Mouse (Mus musculus): ENCODE measurements around the gene Safb2. TPM values are rescaled to one million over a fixed set of nuclear protein-coding genes. Genes with fewer than 3 reads are reported as not detected.
"Not testable (repeated sequence)": the region's sequence is repeated elsewhere in the genome, so short reads cannot be mapped to it uniquely, and the experiment has no call there.

The Safb2 gene
- polyA plus RNA-seq (2016; fragmentation: Nextera tagmentation; extraction: Ambion mirVana), result 93.5 and 105 TPM in 2 replicates

- 0% methylated on average over 85 of the region's 101 CpGs for WGBS
- peaks cover 54% of the 10 kb centered on the region for H3K36me3 ChIP-seq
- no peaks in the 10 kb centered on the region for H3K9me3 ChIP-seq (replicated peaks)
- peak within 1 kb of the TSS; percentile 85 for H3K4me3 ChIP-seq
- H3K4me2 ChIP-seq (replicated peaks), result peak within 1 kb of the TSS; percentile 82
- ATAC-seq (ENCODE audit: low FRiP score), result peak; percentile 96
- H3K4me1 ChIP-seq, result peaks cover 53% of the 10 kb centered on the region
- H3K9ac ChIP-seq, result peak within 1 kb of the TSS; percentile 92
- H3K27me3 ChIP-seq, result no peaks in the 10 kb centered on the region
- peak within 1 kb of the TSS; percentile 95 for H3K27ac ChIP-seq
Observed at GRCm38 (mm10) chr17:56584257-56585130, at the start of gene Safb2, which contains the start of gene Safb. Gene Safb2 (minus strand): TSS chr17:56584585. Gene Safb (plus strand): TSS chr17:56584825.

DNA sequence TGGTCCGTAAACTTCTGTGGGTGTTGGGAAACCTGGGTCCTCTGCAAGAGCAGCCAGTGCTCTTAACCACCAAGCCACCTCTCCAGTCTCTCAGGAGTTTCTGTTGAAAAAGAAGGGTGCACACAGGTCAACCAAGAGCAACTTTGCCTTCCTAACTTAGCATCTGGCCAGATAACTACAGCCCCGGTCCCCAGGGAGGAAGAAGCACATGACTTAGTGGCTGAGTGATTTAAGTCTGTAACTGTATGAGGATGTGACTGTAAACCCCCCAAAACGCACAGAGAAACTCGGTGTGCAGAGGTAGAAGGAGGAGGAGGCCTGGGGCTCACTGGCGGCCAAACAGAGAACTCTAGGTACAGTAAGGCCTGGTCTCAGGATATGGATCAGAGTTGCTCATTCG, 49.6 kb upstream of the Safb2 start:
- Histone ChIP-seq H3K4me3 (no peak overlapping the region), H3K9me3 (replicated peaks) (no peaks in the 10 kb centered on the region), H3K4me1 (no peaks in the 10 kb centered on the region), H3K27ac (no peak overlapping the region), H3K9ac (no peak overlapping the region), H3K4me2 (replicated peaks) (no peak overlapping the region), H3K36me3 (no peaks in the 10 kb centered on the region), H3K27me3 (no peaks in the 10 kb centered on the region)
- ATAC-seq (ENCODE audit: low FRiP score), result no peak
- 85% methylated on average over 6 of the region's 6 CpGs for WGBS

DNA sequence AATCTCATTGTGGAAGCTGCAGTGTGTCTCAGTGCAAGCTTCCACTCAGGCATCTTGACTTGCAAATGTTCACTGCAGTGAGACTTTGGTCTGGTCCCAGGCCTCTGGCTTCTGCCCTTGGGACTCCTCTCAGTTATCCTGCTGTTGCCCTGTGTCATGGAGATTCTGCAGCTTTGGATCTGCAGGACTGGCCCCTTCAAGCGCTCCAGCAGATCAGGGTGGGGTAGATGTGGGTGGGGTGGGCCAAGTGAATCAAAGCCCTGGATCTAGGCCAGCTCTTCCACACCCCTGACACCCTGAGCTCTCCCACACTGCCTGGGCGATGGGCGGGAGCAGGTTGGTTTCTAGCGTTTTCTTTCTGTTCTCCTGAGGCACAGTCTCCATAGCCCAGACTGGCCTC, 47.4 kb upstream of the Safb2 start:
- H3K36me3 ChIP-seq, result no peaks in the 10 kb centered on the region
- no peaks in the 10 kb centered on the region for H3K9me3 ChIP-seq (replicated peaks)
- no peak overlapping the region for H3K4me3 ChIP-seq
- H3K4me1 ChIP-seq, result peaks cover 6% of the 10 kb centered on the region
- no peaks in the 10 kb centered on the region for H3K27me3 ChIP-seq
- no peak overlapping the region for H3K27ac ChIP-seq
- ATAC-seq (ENCODE audit: low FRiP score), result no peak
- H3K4me2 ChIP-seq (replicated peaks), result no peak overlapping the region
- 51% methylated on average over 4 of the region's 4 CpGs for WGBS
- no peak overlapping the region for H3K9ac ChIP-seq

DNA sequence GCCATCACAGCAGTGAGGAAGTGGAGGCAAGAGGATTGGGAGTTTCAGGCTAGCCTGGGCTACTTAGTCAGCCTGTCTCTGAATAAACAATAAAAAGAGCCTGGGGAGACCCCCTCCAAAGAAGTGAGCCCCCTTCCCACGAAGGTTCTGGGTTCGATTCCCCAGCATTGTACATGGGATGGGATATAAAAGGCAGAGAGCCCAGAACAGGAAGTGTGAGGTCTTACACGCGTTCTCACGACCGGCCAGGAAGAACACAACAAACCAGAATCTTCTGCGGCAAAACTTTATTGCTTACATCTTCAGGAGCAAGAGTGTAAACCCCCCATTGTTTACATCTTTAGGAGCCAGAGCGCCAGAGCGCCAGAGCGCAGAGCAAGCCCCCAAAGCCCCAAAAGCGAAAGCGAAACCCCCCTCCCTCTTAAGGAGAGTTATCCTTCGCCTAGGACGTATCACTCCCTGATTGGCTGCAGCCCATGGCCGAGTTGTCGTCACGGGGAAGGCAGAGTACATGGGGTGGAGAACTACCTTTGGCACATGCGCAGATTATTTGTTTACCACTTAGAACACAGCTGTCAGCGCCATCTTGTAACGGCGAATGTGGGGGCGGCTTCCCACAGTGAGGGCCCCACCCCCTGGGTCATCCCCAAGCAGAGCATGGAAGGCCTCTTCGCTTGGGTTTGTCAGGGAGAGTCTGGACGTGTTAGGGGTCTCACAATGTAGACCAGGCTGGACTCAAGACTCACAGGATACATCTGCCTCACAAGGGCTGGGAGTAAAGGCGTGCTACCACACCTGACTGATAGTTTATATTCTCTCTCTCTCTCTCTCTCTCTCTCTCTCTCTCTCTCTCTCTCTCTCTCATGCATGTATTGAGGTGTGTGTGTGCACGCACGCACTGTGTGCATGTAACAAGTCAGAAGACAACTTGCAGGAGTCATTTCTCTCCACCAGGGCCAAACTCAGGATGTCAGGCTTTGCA, 45.7 kb upstream of the Safb2 start:
- H3K4me2 ChIP-seq (replicated peaks); H3K27ac ChIP-seq; H3K27me3 ChIP-seq; ATAC-seq (ENCODE audit: low FRiP score); H3K9me3 ChIP-seq (replicated peaks); H3K4me3 ChIP-seq; H3K9ac ChIP-seq; H3K36me3 ChIP-seq: not testable (repeated sequence)
- peaks cover 18% of the 10 kb centered on the region for H3K4me1 ChIP-seq
- 88% methylated on average over 27 of the region's 27 CpGs for WGBS

GRCm38 (mm10) chr17:56627530-56628277, 43.3 kb upstream of the Safb2 start, which contains the start of gene Catsperd:
Gene Catsperd (plus strand): TSS chr17:56628143.
- Histone ChIP-seq H3K4me2 (replicated peaks) (peak within 1 kb of the TSS; percentile 87), H3K9me3 (replicated peaks) (no peaks in the 10 kb centered on the region), H3K27ac (peak within 1 kb of the TSS; percentile 48), H3K4me1 (peaks cover 18% of the 10 kb centered on the region), H3K36me3 (peaks cover 15% of the 10 kb centered on the region; the same call in 1 of the 2 replicates), H3K27me3 (no peaks in the 10 kb centered on the region), H3K4me3 (peak within 1 kb of the TSS; percentile 95), H3K9ac (peak within 1 kb of the TSS; percentile 49)
- ATAC-seq (ENCODE audit: low FRiP score), result peak; percentile 49
- WGBS, result 9% methylated on average over 26 of the region's 26 CpGs

DNA sequence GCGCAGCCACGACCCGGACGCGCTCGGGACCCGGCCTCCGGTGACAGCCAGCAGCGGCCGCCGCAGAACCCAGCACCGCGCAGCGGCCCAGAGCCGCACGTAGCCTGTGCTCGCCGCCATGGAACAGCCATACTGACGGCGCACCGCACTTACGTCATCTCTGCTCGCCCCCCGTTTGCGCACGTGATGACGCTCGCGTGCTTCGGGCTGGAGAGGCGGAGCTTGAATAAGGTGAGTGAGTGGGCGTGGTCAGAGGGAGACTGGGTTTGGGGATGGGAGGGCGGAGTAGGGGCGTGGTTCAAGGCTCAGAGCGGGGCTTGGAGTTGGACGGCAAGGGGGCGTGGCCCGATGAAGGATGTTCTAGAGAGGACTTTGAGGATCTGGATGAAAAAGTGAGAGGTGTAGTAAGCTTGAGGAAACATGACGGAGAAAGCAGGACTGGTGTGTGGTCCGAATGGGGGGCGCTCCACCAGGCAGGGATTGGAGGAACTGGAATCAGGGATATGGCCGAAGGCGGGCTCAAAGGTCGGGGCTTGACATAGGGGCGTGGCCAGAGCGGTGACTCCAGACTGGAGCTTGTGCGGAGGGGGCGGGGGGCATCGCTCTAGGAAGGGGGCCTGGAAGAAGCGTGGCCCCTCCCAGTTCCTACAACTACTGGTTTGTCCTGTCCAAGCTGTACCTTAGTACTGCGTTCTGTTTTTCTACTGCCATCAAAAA, 42.5 kb upstream of the Safb2 start, which contains the start of gene Lonp1:
Lonp1 (minus strand) TSS at position 134 of the 717 bp plus-strand sequence.
- Histone ChIP-seq H3K36me3 (peaks cover 23% of the 10 kb centered on the region), H3K9me3 (replicated peaks) (no peaks in the 10 kb centered on the region), H3K27me3 (no peaks in the 10 kb centered on the region), H3K4me1 (peaks cover 18% of the 10 kb centered on the region), H3K4me2 (replicated peaks) (peak within 1 kb of the TSS; percentile 87), H3K27ac (peak within 1 kb of the TSS; percentile 48), H3K9ac (peak within 1 kb of the TSS; percentile 93), H3K4me3 (peak within 1 kb of the TSS; percentile 95)
- peak; percentile 92 for ATAC-seq (ENCODE audit: low FRiP score)
- under 1% methylated on average over 51 of the region's 51 CpGs for WGBS

- Histone ChIP-seq H3K27ac (peak overlapping the region; percentile 48; the same call in 1 of the 2 replicates), H3K27me3 (no peaks in the 10 kb centered on the region), H3K9ac (peak overlapping the region; percentile 93), H3K4me1 (peaks cover 18% of the 10 kb centered on the region), H3K36me3 (peaks cover 29% of the 10 kb centered on the region), H3K9me3 (replicated peaks) (no peaks in the 10 kb centered on the region), H3K4me3 (peak overlapping the region; percentile 95), H3K4me2 (replicated peaks) (peak overlapping the region; percentile 87)
- WGBS, result under 1% methylated on average over 32 of the region's 32 CpGs
- no peak for ATAC-seq (ENCODE audit: low FRiP score)
Observed at GRCm38 (mm10) chr17:56626260-56626659, 41.9 kb upstream of the Safb2 start.

GRCm38 (mm10) chr17:56625495-56625894, 41.1 kb upstream of the Safb2 start:
- Histone ChIP-seq H3K9ac (no peak overlapping the region), H3K27ac (no peak overlapping the region), H3K4me2 (replicated peaks) (peak overlapping the region; percentile 87; the same call in 1 of the 2 replicates), H3K36me3 (peaks cover 35% of the 10 kb centered on the region), H3K9me3 (replicated peaks) (no peaks in the 10 kb centered on the region), H3K4me3 (no peak overlapping the region), H3K27me3 (no peaks in the 10 kb centered on the region), H3K4me1 (peaks cover 18% of the 10 kb centered on the region)
- WGBS, result 88% methylated on average over 3 of the region's 3 CpGs
- ATAC-seq (ENCODE audit: low FRiP score), result no peak

DNA sequence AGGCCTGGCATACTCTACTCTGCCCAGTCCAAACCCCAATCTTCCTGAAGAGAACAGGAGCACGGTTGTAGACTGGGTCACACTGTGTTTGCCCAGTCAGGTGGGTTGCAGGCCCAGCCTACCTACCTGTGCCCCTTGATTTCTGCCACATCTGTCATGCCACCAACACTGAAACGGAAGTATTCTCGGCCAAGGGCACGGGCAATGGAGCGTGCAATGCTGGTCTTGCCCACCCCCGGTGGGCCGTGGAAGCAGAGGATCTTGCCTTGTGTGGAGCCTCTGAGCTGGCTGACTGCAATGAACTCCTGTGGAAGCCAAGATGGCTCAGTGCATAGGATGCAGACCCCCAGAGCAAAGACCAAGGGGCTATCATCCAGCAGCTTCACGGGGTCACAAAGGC, 33.2 kb upstream of the Safb2 start:
- no peaks in the 10 kb centered on the region for H3K27me3 ChIP-seq
- H3K27ac ChIP-seq, result no peak overlapping the region
- no peak overlapping the region for H3K4me2 ChIP-seq (replicated peaks)
- H3K9me3 ChIP-seq (replicated peaks), result no peaks in the 10 kb centered on the region
- 95% methylated on average over 8 of the region's 8 CpGs for WGBS
- ATAC-seq (ENCODE audit: low FRiP score), result no peak
- no peak overlapping the region for H3K9ac ChIP-seq
- peaks cover 81% of the 10 kb centered on the region for H3K36me3 ChIP-seq
- no peak overlapping the region for H3K4me3 ChIP-seq
- peaks cover 17% of the 10 kb centered on the region for H3K4me1 ChIP-seq

GRCm38 (mm10) chr17:56616725-56617124, 32.3 kb upstream of the Safb2 start:
- Histone ChIP-seq H3K9ac (no peak overlapping the region), H3K27me3 (no peaks in the 10 kb centered on the region), H3K4me3 (no peak overlapping the region), H3K4me2 (replicated peaks) (no peak overlapping the region), H3K9me3 (replicated peaks) (no peaks in the 10 kb centered on the region), H3K36me3 (peaks cover 72% of the 10 kb centered on the region), H3K27ac (no peak overlapping the region), H3K4me1 (peaks cover 22% of the 10 kb centered on the region)
- no peak for ATAC-seq (ENCODE audit: low FRiP score)
- WGBS, result 80% methylated on average over 3 of the region's 3 CpGs

DNA sequence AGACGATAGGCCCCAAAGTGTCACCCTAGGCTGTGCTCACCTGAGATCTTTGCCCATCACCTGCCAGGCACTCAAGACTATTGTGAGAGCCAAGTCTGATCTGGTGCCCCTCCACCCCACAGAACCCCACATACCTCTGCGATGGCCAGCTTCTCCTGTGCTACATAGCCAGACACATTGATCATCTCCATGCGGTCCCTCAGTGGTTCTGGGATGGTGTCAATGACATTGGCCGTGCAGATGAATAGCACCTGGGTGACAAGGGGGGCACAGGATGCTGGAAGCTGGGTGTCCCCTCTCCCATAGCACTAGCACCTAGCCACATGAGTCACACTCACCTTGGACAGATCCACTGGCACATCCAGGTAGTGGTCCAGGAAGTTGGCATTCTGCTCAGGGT, 31.4 kb upstream of the Safb2 start:
- Histone ChIP-seq H3K9ac (no peak overlapping the region), H3K4me2 (replicated peaks) (no peak overlapping the region), H3K4me3 (0 out of 2 replicates have a peak overlapping the region, but pooled peaks have one; percentile 71), H3K36me3 (peaks cover 65% of the 10 kb centered on the region), H3K9me3 (replicated peaks) (no peaks in the 10 kb centered on the region), H3K27ac (no peak overlapping the region), H3K27me3 (no peaks in the 10 kb centered on the region), H3K4me1 (peaks cover 23% of the 10 kb centered on the region)
- ATAC-seq (ENCODE audit: low FRiP score), result no peak
- WGBS, result 94% methylated on average over 4 of the region's 4 CpGs

Data from hindbrain, embryonic 12.5 days (tissue).